Mouse (Mus musculus): ENCODE results near the gene Adamts18.

DNA sequence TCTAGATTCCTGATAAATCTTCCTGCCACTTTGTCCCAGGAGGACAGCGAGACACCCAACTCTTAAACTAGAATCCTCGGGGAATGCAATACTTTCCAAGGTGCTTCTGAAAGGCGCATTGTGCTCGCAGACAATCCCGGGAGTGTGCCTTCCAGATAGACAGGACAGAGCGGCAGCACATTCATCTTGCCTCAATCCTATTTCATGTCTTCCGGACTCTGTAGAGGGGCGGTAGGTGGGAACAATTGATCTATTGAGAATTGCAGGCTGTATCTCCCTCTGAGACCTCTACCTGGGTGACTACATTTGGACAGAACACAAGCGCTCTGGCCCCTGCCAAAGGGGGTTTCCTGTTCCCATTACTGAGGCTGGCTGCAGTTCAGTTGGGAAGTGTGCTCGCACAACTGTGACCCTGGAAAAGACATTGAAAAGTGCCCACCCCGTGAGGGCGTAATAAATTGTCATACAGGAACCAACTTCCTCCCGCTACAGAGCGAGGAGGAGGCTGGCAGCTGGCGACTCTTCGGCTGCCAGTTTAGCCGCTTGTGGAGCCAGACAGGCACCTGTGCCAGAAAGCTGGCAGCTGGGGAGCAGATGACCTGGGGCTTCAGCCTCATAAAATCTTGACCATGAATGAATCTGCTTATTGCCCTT, 160.5 kb downstream of the Adamts18 start:
- TF ChIP-seq POLR2A (IDR thresholded peaks at IDR 0.05; ENCODE audit: borderline replicate concordance, extremely low read depth, insufficient read depth, insufficient read length, poor library complexity, severe bottlenecking): no peak
- TF ChIP-seq CTCF (IDR thresholded peaks at IDR 0.05; ENCODE audit: borderline replicate concordance, extremely low read depth, insufficient read depth, insufficient read length): no peak
